Mouse (Mus musculus): Measurements from ENCODE around the gene Chtf18. TPM values are rescaled to one million over a fixed set of nuclear protein-coding genes. Genes with fewer than 3 reads are reported as not detected.
"Not testable (repeated sequence)": the region's sequence is repeated elsewhere in the genome, so short reads cannot be mapped to it uniquely, and the experiment has no call there.

Chtf18 gene
- polyA plus RNA-seq, 1 experiment from 2014 or later: 7.1 TPM

- Histone ChIP-seq H3K9me3 (replicated peaks; ENCODE audit: control insufficient read depth, low read length) (no peaks in the 10 kb centered on the region), H3K36me3 (ENCODE audit: control insufficient read depth, insufficient read depth, low read length) (no peaks in the 10 kb centered on the region), H3K27ac (ENCODE audit: low read depth, low read length) (no peak overlapping the region), H3K4me1 (ENCODE audit: control insufficient read depth, insufficient read depth, low read length) (no peaks in the 10 kb centered on the region), H3K4me3 (ENCODE audit: low read depth, low read length) (no peak overlapping the region), H3K27me3 (replicated peaks; ENCODE audit: control insufficient read depth, insufficient read depth, low read length) (no peaks in the 10 kb centered on the region), H3K9ac (ENCODE audit: low read length) (no peak overlapping the region), H3K4me2 (ENCODE audit: low read length) (no peak overlapping the region)
- no peak for ATAC-seq
- 94% methylated on average over 9 of the region's 9 CpGs for WGBS
- DNase-seq (ENCODE audit: low spot score): no peak
These were observed 16.6 kb upstream of the Chtf18 start for GRCm38 (mm10) chr17:25743831-25744230.

- ATAC-seq; H3K4me3 ChIP-seq (ENCODE audit: low read depth, low read length); H3K9me3 ChIP-seq (replicated peaks; ENCODE audit: control insufficient read depth, low read length); H3K36me3 ChIP-seq (ENCODE audit: control insufficient read depth, insufficient read depth, low read length); H3K4me1 ChIP-seq (ENCODE audit: control insufficient read depth, insufficient read depth, low read length); H3K4me2 ChIP-seq (ENCODE audit: low read length); H3K27ac ChIP-seq (ENCODE audit: low read depth, low read length); H3K9ac ChIP-seq (ENCODE audit: low read length); H3K27me3 ChIP-seq (replicated peaks; ENCODE audit: control insufficient read depth, insufficient read depth, low read length); DNase-seq (ENCODE audit: low spot score): not testable (repeated sequence)
- 68% methylated on average over 12 of the region's 12 CpGs for WGBS
These were observed 14.3 kb upstream of the Chtf18 start for GRCm38 (mm10) chr17:25741471-25741870.

DNA sequence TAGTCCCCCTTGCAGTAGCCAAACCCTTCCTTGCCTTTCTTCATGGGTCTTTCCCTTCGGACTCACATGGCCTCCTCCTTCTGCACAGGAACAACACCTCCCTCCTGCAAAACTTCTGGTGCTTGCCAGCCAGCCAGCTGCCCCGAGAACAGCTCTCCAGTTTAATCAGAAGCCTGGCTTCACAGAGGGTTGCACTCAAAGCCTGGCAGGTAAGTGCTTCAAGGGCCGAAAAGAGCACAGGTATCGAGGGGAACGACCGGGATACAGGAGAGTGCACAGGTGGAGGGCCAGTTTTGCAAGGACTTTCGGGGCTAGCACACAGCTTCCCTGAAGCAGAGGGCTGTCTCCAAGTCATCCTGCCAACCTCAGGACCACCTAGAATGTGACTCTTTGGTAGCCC is 11.6 kb upstream of the Chtf18 start:
- Histone ChIP-seq H3K9ac (ENCODE audit: low read length) (no peak overlapping the region), H3K4me2 (ENCODE audit: low read length) (no peak overlapping the region), H3K9me3 (replicated peaks; ENCODE audit: control insufficient read depth, low read length) (no peaks in the 10 kb centered on the region), H3K4me1 (ENCODE audit: control insufficient read depth, insufficient read depth, low read length) (no peaks in the 10 kb centered on the region), H3K27me3 (replicated peaks; ENCODE audit: control insufficient read depth, insufficient read depth, low read length) (no peaks in the 10 kb centered on the region), H3K4me3 (ENCODE audit: low read depth, low read length) (no peak overlapping the region), H3K27ac (ENCODE audit: low read depth, low read length) (no peak overlapping the region), H3K36me3 (ENCODE audit: control insufficient read depth, insufficient read depth, low read length) (no peaks in the 10 kb centered on the region)
- ATAC-seq (no peak), DNase-seq (ENCODE audit: low spot score) (no peak)
- 79% methylated on average over 7 of the region's 7 CpGs for WGBS

- Histone ChIP-seq H3K4me2 (ENCODE audit: low read length) (no peak within 1 kb of the TSS), H3K9me3 (replicated peaks; ENCODE audit: control insufficient read depth, low read length) (no peaks in the 10 kb centered on the region), H3K4me1 (ENCODE audit: control insufficient read depth, insufficient read depth, low read length) (no peaks in the 10 kb centered on the region), H3K4me3 (ENCODE audit: low read depth, low read length) (no peak within 1 kb of the TSS), H3K36me3 (ENCODE audit: control insufficient read depth, insufficient read depth, low read length) (peaks cover 3% of the 10 kb centered on the region; the same call in 1 of the 2 replicates), H3K9ac (ENCODE audit: low read length) (no peak within 1 kb of the TSS), H3K27me3 (replicated peaks; ENCODE audit: control insufficient read depth, insufficient read depth, low read length) (no peaks in the 10 kb centered on the region), H3K27ac (ENCODE audit: low read depth, low read length) (no peak within 1 kb of the TSS)
- WGBS: 78% methylated on average over 3 of the region's 3 CpGs
- ATAC-seq (no peak), DNase-seq (ENCODE audit: low spot score) (no peak)
These were observed 8.5 kb upstream of the Chtf18 start, which contains the start of gene Mslnl for GRCm38 (mm10) chr17:25735745-25736144. Gene Mslnl (plus strand): TSS chr17:25736042.

- DNase-seq (ENCODE audit: low spot score) (no peak), ATAC-seq (no peak)
- Histone ChIP-seq H3K9ac (ENCODE audit: low read length) (no peak overlapping the region), H3K4me1 (ENCODE audit: control insufficient read depth, insufficient read depth, low read length) (no peaks in the 10 kb centered on the region), H3K4me3 (ENCODE audit: low read depth, low read length) (no peak overlapping the region), H3K27ac (ENCODE audit: low read depth, low read length) (no peak overlapping the region), H3K27me3 (replicated peaks; ENCODE audit: control insufficient read depth, insufficient read depth, low read length) (no peaks in the 10 kb centered on the region), H3K36me3 (ENCODE audit: control insufficient read depth, insufficient read depth, low read length) (peaks cover 8% of the 10 kb centered on the region), H3K4me2 (ENCODE audit: low read length) (no peak overlapping the region), H3K9me3 (replicated peaks; ENCODE audit: control insufficient read depth, low read length) (no peaks in the 10 kb centered on the region)
- WGBS: 83% methylated on average over 5 of the region's 5 CpGs
These were observed 8.0 kb upstream of the Chtf18 start for GRCm38 (mm10) chr17:25735246-25735645.

DNA sequence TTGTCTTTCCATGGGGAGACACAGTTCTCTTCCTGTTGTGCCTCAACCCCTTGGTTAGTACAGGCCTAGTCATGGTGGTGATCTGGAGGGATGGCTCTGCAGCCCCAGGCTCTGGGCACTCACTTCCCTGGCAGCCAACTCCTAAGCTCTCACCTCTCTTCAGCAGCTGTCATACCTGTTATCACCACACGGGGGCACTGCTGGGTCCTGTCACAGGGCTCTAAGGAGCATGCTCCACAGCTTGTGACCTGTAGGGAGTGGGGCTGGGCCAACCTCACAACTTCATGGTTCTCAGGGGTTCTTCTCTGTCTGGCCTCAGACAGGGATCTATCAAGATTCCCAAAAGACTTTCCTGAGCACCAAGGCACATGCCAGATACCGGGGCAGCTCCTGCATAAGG is 4.9 kb upstream of the Chtf18 start:
- Histone ChIP-seq H3K9ac (ENCODE audit: low read length) (no peak overlapping the region), H3K27ac (ENCODE audit: low read depth, low read length) (no peak overlapping the region), H3K4me3 (ENCODE audit: low read depth, low read length) (no peak overlapping the region), H3K4me2 (ENCODE audit: low read length) (no peak overlapping the region), H3K36me3 (ENCODE audit: control insufficient read depth, insufficient read depth, low read length) (peaks cover 14% of the 10 kb centered on the region), H3K4me1 (ENCODE audit: control insufficient read depth, insufficient read depth, low read length) (peaks cover 9% of the 10 kb centered on the region), H3K9me3 (replicated peaks; ENCODE audit: control insufficient read depth, low read length) (no peaks in the 10 kb centered on the region), H3K27me3 (replicated peaks; ENCODE audit: control insufficient read depth, insufficient read depth, low read length) (no peaks in the 10 kb centered on the region)
- ATAC-seq (no peak), DNase-seq (ENCODE audit: low spot score) (peak; percentile 87)
- 15% methylated on average over 2 of the region's 2 CpGs for WGBS

GRCm38 (mm10) chr17:25728009-25728270 is 721 bp upstream of the Chtf18 start:
- Histone ChIP-seq H3K27me3 (replicated peaks; ENCODE audit: control insufficient read depth, insufficient read depth, low read length) (no peaks in the 10 kb centered on the region), H3K4me1 (ENCODE audit: control insufficient read depth, insufficient read depth, low read length) (peaks cover 20% of the 10 kb centered on the region), H3K4me3 (ENCODE audit: low read depth, low read length) (peak overlapping the region; percentile 45), H3K9ac (ENCODE audit: low read length) (peak overlapping the region; percentile 71), H3K9me3 (replicated peaks; ENCODE audit: control insufficient read depth, low read length) (no peaks in the 10 kb centered on the region), H3K4me2 (ENCODE audit: low read length) (peak overlapping the region; percentile 84), H3K27ac (ENCODE audit: low read depth, low read length) (no peak overlapping the region), H3K36me3 (ENCODE audit: control insufficient read depth, insufficient read depth, low read length) (peaks cover 16% of the 10 kb centered on the region)
- ATAC-seq (no peak; the same call in 1 of the 2 replicates), DNase-seq (ENCODE audit: low spot score) (no peak)
- 23% methylated on average over 4 of the region's 4 CpGs for WGBS

GRCm38 (mm10) chr17:25725264-25725663 is 2.0 kb downstream of the Chtf18 start:
- peaks cover 21% of the 10 kb centered on the region for H3K36me3 ChIP-seq (ENCODE audit: control insufficient read depth, insufficient read depth, low read length)
- 86% methylated on average over 6 of the region's 6 CpGs for WGBS

DNA sequence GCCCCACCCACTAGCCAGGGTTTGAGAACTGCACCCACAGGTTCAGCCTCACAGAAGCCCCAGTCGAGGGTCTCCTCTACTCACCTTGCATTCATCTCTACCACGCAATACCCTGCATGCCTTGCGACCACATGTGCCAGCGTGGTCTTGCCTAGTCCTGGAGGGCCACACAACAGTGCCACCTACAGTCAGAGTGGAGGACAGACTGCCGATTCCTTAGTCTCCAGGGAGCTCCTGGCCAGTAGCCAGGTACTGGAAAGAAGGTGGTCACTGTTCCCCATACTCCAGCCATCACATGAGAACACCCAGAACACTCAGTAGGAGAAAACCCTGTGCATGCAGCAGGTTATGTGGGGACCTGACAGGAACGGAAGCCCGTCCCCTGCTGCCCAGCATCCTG is 3.3 kb downstream of the Chtf18 start:
- WGBS: 83% methylated on average over 7 of the region's 7 CpGs
- H3K9me3 ChIP-seq (replicated peaks; ENCODE audit: control insufficient read depth, low read length): no peaks in the 10 kb centered on the region
- no peaks in the 10 kb centered on the region for H3K27me3 ChIP-seq (replicated peaks; ENCODE audit: control insufficient read depth, insufficient read depth, low read length)
- no peak overlapping the region for H3K4me3 ChIP-seq (ENCODE audit: low read depth, low read length)
- H3K27ac ChIP-seq (ENCODE audit: low read depth, low read length): no peak overlapping the region
- peaks cover 21% of the 10 kb centered on the region; the same call in 1 of the 2 replicates for H3K36me3 ChIP-seq (ENCODE audit: control insufficient read depth, insufficient read depth, low read length)
- no peak overlapping the region for H3K9ac ChIP-seq (ENCODE audit: low read length)
- H3K4me1 ChIP-seq (ENCODE audit: control insufficient read depth, insufficient read depth, low read length): peaks cover 20% of the 10 kb centered on the region
- ATAC-seq: no peak
- peak; percentile 6 for DNase-seq (ENCODE audit: low spot score)
- H3K4me2 ChIP-seq (ENCODE audit: low read length): no peak overlapping the region

More at GRCm38 (mm10) chr17:25725264-25725663, 2.0 kb downstream of the Chtf18 start:
- Histone ChIP-seq H3K4me3 (ENCODE audit: low read depth, low read length) (no peak overlapping the region), H3K9me3 (replicated peaks; ENCODE audit: control insufficient read depth, low read length) (no peaks in the 10 kb centered on the region), H3K27ac (ENCODE audit: low read depth, low read length) (no peak overlapping the region), H3K27me3 (replicated peaks; ENCODE audit: control insufficient read depth, insufficient read depth, low read length) (no peaks in the 10 kb centered on the region), H3K4me2 (ENCODE audit: low read length) (no peak overlapping the region), H3K4me1 (ENCODE audit: control insufficient read depth, insufficient read depth, low read length) (peaks cover 20% of the 10 kb centered on the region), H3K9ac (ENCODE audit: low read length) (no peak overlapping the region)
- ATAC-seq (no peak), DNase-seq (ENCODE audit: low spot score) (no peak)

All from forebrain, embryonic 14.5 days (tissue).